Comparison of ENCODE assay signal across 10 mouse cellular contexts in genomic region chr8:115157977-115158720, GRCm38 (mm10).
DNase-seq lines count a peak whose midpoint lies in the region; ATAC-seq and TF ChIP-seq lines count a peak whose summit lies in the region.
"Had no signal": no experiment of that assay in that cellular context is flagged by ENCODE, and none has a peak within 500 bp of the region (broad histone marks: within the 10 kb centered on the region; RNA-seq: fewer than 3 reads in every experiment).

No protein-coding gene starts in this region.

- no peak for TF ChIP-seq CTCF in midbrain, postnatal 0 days (IDR thresholded peaks at IDR 0.05)

- peak overlapping the region; percentile 57 for H3K4me2 ChIP-seq in hindbrain, embryonic 12.5 days (replicated peaks)
- no peak overlapping the region for H3K4me2 ChIP-seq in midbrain, postnatal 0 days (ENCODE audit: low read depth, low read length, poor library complexity, severe bottlenecking)

- H3K4me1 ChIP-seq in hindbrain, embryonic 12.5 days = peaks cover 27% of the 10 kb centered on the region
- peaks cover 9% of the 10 kb centered on the region; the same call in 1 of the 2 replicates for H3K4me1 ChIP-seq in midbrain, postnatal 0 days (ENCODE audit: insufficient read depth, low read length)

- H3K9ac ChIP-seq in hindbrain, embryonic 12.5 days = no peak overlapping the region
- H3K9ac ChIP-seq in midbrain, postnatal 0 days (replicated peaks; ENCODE audit: low read length, poor library complexity, severe bottlenecking) = no peak overlapping the region

- intact Hi-C loops in heart, postnatal 14 days (cut with DNase I) = no loop called here

- 28% methylated on average over 12 of the region's 12 CpGs for WGBS in hindbrain, embryonic 12.5 days
- WGBS in midbrain, postnatal 0 days = 31% methylated on average over 12 of the region's 12 CpGs

- peak; percentile 45 for DNase-seq in cerebellum, adult 11-12 months
- no peak for DNase-seq in cerebellum, postnatal 4 days (ENCODE audit: low spot score in 2 of 2)
- DNase-seq in embryo, embryonic 10 days (ENCODE audit: low spot score) = peak; percentile 70
- peak; percentile 53 for DNase-seq in midbrain, postnatal 0 days (ENCODE audit: low spot score)
- no peak for DNase-seq in right cerebral cortex, postnatal 10 days (ENCODE audit: low spot score in 2 of 2)
- no peak for DNase-seq in heart, postnatal 14 days

- no peak overlapping the region for H3K4me3 ChIP-seq in hindbrain, embryonic 12.5 days
- H3K4me3 ChIP-seq in midbrain, postnatal 0 days (ENCODE audit: low read depth, low read length) = no peak overlapping the region

- H3K27ac ChIP-seq in hindbrain, embryonic 12.5 days = peak overlapping the region; percentile 52; the same call in 1 of the 2 replicates
- H3K27ac ChIP-seq in midbrain, postnatal 0 days (ENCODE audit: low read depth, low read length) = no peak overlapping the region
- H3K27ac ChIP-seq: macrophage had no signal

- H3K27me3 ChIP-seq in hindbrain, embryonic 12.5 days = peaks cover 5% of the 10 kb centered on the region; the same call in 1 of the 2 replicates
- peaks cover 9% of the 10 kb centered on the region; the same call in 1 of the 2 replicates for H3K27me3 ChIP-seq in midbrain, postnatal 0 days (ENCODE audit: insufficient read depth, low read length)

- no peaks in the 10 kb centered on the region for H3K9me3 ChIP-seq in hindbrain, embryonic 12.5 days (replicated peaks)
- no peaks in the 10 kb centered on the region for H3K9me3 ChIP-seq in midbrain, postnatal 0 days (ENCODE audit: low read length)
- H3K9me3 ChIP-seq: heart, embryonic 12.5 days had no signal

- no peaks in the 10 kb centered on the region for H3K36me3 ChIP-seq in hindbrain, embryonic 12.5 days
- no peaks in the 10 kb centered on the region for H3K36me3 ChIP-seq in midbrain, postnatal 0 days (ENCODE audit: insufficient read depth, low read length)
- H3K36me3 ChIP-seq: heart, embryonic 12.5 days had no signal

- ATAC-seq in hindbrain, embryonic 12.5 days (ENCODE audit: low FRiP score) = peak; percentile 94
- ATAC-seq in midbrain, postnatal 0 days (ENCODE audit: low FRiP score) = no peak
- no peak for ATAC-seq in monocyte, adult 5-6 weeks (replicated peaks; ENCODE audit: insufficient number of reproducible peaks, low FRiP score, low TSS enrichment, poor library complexity, severe bottlenecking)

Comparison
In these comparisons a context has a peak if more than half of its experiments do, and no peak if none do; other contexts are left out.
1. DNase-seq: peak in cerebellum, adult 11-12 months (single experiment), embryo, embryonic 10 days (single experiment) and midbrain, postnatal 0 days (single experiment); none in cerebellum, postnatal 4 days (0 of 2), right cerebral cortex, postnatal 10 days (0 of 2) and heart, postnatal 14 days (0 of 2).